Mouse (Mus musculus) C2C12 (cell line): ENCODE data around the gene Slc47a2. TPM values are rescaled to one million over a fixed set of nuclear protein-coding genes. Genes with fewer than 3 reads are reported as not detected.

Experiments
- H3K27me3 ChIP-seq: one replicate; pipeline ENCODE4 v1.6.1; 2011; ENCODE audit not compliant: control insufficient read depth, insufficient read depth, insufficient read length
- H3K36me3 ChIP-seq: one replicate; pipeline ENCODE4 v1.6.1; 2011; ENCODE audit not compliant: control insufficient read depth, insufficient read depth
- H3K4me3 ChIP-seq: one replicate; pipeline ENCODE4 v1.5.1; 2011; ENCODE audit warnings: mild to moderate bottlenecking, control low read depth; ENCODE audit not compliant: poor library complexity, insufficient read depth, severe bottlenecking
- H3K79me2 ChIP-seq: one replicate; pipeline ENCODE4 v1.6.1; 2011; ENCODE audit not compliant: control insufficient read depth, insufficient read depth
- H3K79me3 ChIP-seq: one replicate; pipeline ENCODE4 v1.6.1; 2011; ENCODE audit warnings: low read depth, control low read depth
- H3ac ChIP-seq: one replicate; pipeline ENCODE3; 2011; ENCODE audit warnings: low read depth; ENCODE audit not compliant: control insufficient read depth, insufficient read length
- CEBPB ChIP-seq: IDR thresholded peaks from one replicate; pipeline ENCODE4 v1.6.1; 2011; ENCODE audit warnings: low read depth, mild to moderate bottlenecking, control low read depth, moderate library complexity
- CTCF ChIP-seq: IDR thresholded peaks from one replicate; pipeline ENCODE4 v1.5.1; 2011; ENCODE audit not compliant: control insufficient read depth, insufficient read depth, insufficient read length
- FOSL1 ChIP-seq: IDR thresholded peaks from one replicate; pipeline ENCODE4 v1.8.0; 2011; ENCODE audit warnings: mild to moderate bottlenecking, low read length; ENCODE audit not compliant: poor library complexity, insufficient read depth, severe bottlenecking
- MAX ChIP-seq: IDR thresholded peaks from one replicate; pipeline ENCODE4 v1.6.1; 2011; ENCODE audit warnings: mild to moderate bottlenecking, control low read depth
- MYOD1 ChIP-seq: IDR thresholded peaks from one replicate; pipeline ENCODE4 v1.6.1; 2011; ENCODE audit warnings: low read depth; ENCODE audit not compliant: control insufficient read depth, insufficient read length
- MYOG ChIP-seq: IDR thresholded peaks from one replicate; pipeline ENCODE4 v1.6.1; 2011; ENCODE audit not compliant: control insufficient read depth, insufficient read length; ENCODE audit errors: extremely low read depth
- USF1 ChIP-seq: IDR thresholded peaks from one replicate; pipeline ENCODE4 v1.6.1; 2011; ENCODE audit warnings: low read depth, mild to moderate bottlenecking, control low read depth, moderate library complexity
- polyA plus RNA-seq: library from polyadenylated mRNA; unstranded; fragments of >200 nt; fragmentation: generic; extraction: Trizol; gene quantifications from one replicate; pipeline ENCODE4 v1.2.1, GENCODE M21; 2012; ENCODE audit warnings: missing spikeins

The Slc47a2 gene
- polyA plus RNA-seq, 1 experiment, result not detected

DNA sequence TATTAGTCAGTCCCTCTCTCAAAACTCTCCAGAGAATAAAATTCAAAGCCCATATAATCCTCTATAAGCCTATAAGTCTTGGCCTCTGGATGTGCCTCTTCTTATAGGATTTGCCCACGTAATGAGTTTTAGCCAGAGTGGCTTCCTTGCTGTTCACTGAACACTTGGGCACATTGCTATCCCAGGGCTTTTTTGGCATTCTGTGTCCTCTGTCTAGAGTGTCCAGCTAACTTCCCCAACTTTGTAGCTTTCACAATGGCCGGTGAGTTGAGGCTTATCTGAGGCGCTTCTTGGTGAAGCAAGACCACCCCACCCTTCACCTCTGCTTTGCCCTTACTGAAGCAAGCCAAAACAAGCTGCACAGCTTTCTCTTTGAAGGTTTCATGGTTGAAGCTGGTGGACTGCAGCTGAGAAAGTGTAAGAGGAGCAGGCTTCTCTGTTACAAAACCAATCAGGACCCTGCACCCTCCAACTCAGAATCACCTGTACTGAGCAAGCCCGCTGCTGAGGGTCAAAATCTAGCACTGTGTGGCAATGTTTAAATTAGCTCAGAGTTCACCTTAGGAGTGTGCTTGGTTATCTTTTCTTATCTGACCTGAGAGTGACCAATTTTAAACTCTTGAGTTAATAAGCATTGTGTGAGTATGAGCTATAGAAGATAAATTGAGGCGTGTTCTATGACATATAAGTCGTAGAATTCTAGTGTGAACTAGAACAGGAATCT, 73.9 kb downstream of the Slc47a2 start:
- no peak overlapping the region for H3ac ChIP-seq
- TF ChIP-seq MYOD1, result no peak
- no peak for TF ChIP-seq CEBPB
- no peak for TF ChIP-seq CTCF
- TF ChIP-seq USF1, result no peak
- TF ChIP-seq MYOG, result no peak
- no peak for TF ChIP-seq MAX
- no peak for TF ChIP-seq FOSL1
- no peak overlapping the region for H3K4me3 ChIP-seq
- H3K79me3 ChIP-seq, result no peaks in the 10 kb centered on the region
- peaks cover 7% of the 10 kb centered on the region for H3K36me3 ChIP-seq
- H3K79me2 ChIP-seq, result no peaks in the 10 kb centered on the region
- H3K27me3 ChIP-seq, result no peaks in the 10 kb centered on the region

DNA sequence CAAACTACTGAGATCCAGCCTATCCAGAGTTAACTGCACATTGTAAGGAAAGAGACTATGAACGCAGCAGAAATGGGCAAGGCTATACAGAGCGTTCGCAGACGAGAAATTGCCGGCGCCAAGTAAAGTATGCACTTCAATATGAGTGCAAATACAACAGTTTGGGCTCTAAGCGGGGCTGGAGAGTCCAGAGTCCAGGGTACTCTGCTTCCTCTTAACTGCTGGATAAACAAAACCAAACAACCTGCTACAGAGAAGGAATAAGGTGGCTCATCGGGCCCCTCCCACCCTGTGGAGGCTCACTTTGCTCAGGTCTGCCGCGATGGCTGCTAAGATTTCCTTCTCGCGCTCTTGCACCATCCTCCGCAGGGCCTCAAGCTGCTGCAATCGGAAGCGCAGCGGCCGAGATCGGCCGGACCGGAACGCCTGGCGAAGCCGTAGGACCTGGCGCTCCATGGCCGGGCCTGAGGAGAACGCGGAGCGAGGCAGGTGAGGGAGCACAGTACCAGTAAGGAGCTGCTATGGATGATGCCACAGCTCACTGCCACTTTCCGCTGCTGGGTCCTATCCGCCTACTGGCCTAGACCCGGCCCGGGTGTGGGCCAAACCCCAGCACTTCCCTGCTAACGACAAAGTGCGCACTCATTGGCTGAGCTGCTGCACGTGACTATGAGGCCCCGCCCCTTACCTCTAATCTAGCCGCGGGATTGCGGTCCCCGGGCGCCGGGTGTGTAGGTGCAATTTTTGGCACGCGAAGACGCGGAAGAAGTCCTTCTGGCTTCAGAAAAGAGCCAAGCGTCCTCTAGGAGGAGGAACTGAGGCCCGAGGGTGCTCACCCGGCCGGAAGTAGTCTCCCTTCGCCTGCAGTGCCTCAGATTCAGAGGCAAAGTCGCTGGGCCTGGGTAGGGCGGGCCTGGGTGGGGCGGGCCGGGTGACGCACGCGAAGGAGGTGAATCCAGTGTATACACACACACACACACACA, 75.8 kb downstream of the Slc47a2 start, which contains the start of gene Aldh3a2:
Gene Aldh3a2, minus strand, starts transcription at position 914 of the 983 bp plus-strand sequence.
- H3K36me3 ChIP-seq, result peaks cover 27% of the 10 kb centered on the region
- H3K79me2 ChIP-seq, result no peaks in the 10 kb centered on the region
- no peaks in the 10 kb centered on the region for H3K27me3 ChIP-seq
- no peaks in the 10 kb centered on the region for H3K79me3 ChIP-seq
- TF ChIP-seq CEBPB, result no peak
- peak; percentile 100 for TF ChIP-seq USF1
- peak within 1 kb of the TSS; percentile 56 for H3K4me3 ChIP-seq
- peak within 1 kb of the TSS; percentile 90 for H3ac ChIP-seq

DNA sequence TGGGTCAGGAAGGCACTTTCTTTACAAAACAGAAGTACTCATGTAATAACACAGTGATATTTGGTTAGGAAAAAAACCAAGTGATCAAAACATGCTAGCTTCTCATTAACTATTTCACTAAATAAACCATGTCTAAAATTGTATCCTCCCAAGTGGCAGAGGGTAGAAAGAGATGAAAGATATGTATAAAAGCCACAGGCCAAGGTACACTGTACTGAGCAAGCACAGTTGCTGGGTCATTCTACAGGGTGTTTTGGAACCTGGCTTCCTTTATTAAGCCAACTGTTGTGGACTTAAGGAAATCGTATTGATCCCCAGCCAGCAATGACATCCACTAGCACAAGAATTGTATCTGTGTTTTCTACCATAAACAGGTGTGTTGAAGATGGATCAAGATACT, 78.8 kb downstream of the Slc47a2 start:
- peaks cover 47% of the 10 kb centered on the region for H3K36me3 ChIP-seq
- H3K4me3 ChIP-seq, result no peak overlapping the region
- no peak overlapping the region for H3ac ChIP-seq
- no peaks in the 10 kb centered on the region for H3K27me3 ChIP-seq
- H3K79me3 ChIP-seq, result no peaks in the 10 kb centered on the region
- TF ChIP-seq FOSL1 (no peak), MYOD1 (no peak), MYOG (no peak), CTCF (no peak), MAX (no peak), USF1 (no peak), CEBPB (no peak)
- H3K79me2 ChIP-seq, result no peaks in the 10 kb centered on the region

DNA sequence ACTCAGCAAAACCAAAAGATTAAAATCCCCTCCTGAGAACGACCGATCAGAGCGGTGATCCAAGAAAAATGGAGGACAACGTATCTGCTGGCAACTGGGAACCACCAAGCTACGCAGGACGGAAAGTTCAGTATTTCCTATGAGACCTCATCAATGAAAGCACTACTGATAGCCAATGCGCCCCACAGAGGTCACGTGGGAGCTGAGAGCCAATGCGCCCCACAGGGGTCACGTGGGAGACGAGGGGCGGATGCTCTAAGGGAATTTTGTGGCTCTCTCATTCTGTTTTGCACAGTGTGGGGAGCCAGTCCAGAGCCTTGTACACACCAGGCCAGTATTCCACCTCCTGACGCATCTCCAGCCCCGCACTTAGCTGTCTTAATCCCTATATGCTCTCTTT, 80.1 kb downstream of the Slc47a2 start:
- Histone ChIP-seq H3K36me3 (peaks cover 54% of the 10 kb centered on the region), H3K4me3 (no peak overlapping the region), H3ac (no peak overlapping the region), H3K79me2 (no peaks in the 10 kb centered on the region), H3K27me3 (no peaks in the 10 kb centered on the region), H3K79me3 (no peaks in the 10 kb centered on the region)
- TF ChIP-seq CTCF, result no peak
- TF ChIP-seq USF1, result no peak
- TF ChIP-seq FOSL1, result no peak
- TF ChIP-seq MYOG, result no peak
- TF ChIP-seq MAX, result no peak
- TF ChIP-seq CEBPB, result no peak
- TF ChIP-seq MYOD1, result no peak

DNA sequence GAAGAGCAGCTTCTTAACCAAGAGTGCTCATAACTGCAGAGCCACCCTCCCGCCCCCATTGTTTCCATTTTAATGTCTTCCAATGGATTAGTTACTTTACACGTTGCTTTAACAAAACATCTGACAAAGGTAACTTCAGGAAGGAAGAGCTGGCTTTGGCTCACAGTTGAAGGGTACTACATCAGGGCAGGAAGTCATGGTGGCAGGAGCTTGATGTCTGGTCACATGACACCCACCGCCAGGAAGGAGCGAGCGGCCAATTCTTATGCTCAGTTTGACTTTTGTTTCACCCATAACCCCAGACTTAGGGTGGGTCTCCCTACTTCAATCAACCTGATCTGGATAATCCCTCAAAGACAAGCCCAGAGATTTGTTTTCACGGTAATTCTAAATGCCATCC, 83.6 kb downstream of the Slc47a2 start:
- H3K79me2 ChIP-seq, result no peaks in the 10 kb centered on the region
- no peak for TF ChIP-seq MAX
- no peak for TF ChIP-seq MYOD1
- no peak for TF ChIP-seq CEBPB
- H3K27me3 ChIP-seq, result no peaks in the 10 kb centered on the region
- no peak overlapping the region for H3K4me3 ChIP-seq
- no peaks in the 10 kb centered on the region for H3K79me3 ChIP-seq
- H3ac ChIP-seq, result no peak overlapping the region
- H3K36me3 ChIP-seq, result peaks cover 75% of the 10 kb centered on the region

DNA sequence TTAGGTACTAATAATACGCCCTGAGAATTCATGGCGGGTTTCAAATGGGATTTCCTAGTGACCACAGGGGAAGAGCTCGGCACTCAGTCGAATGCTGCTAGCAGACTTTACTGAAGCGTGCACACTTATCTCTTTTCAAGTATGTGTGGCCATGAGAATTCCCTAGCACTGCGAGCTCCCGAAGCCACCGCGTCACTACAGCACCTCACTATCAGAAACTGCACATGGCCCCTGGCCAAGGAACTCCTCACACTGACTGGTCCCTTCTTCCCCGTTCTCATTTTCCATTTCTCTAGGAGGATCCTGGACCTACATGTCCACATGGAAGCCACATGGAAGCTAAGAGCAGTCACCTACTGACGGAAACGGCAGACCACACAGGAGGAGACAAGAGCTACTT, 89.9 kb downstream of the Slc47a2 start:
- Histone ChIP-seq H3K36me3 (peaks cover 62% of the 10 kb centered on the region), H3K27me3 (no peaks in the 10 kb centered on the region), H3K79me3 (no peaks in the 10 kb centered on the region)

More for the DNA sequence above, 89.9 kb downstream of the Slc47a2 start:
- Histone ChIP-seq H3ac (no peak overlapping the region), H3K79me2 (no peaks in the 10 kb centered on the region), H3K4me3 (no peak overlapping the region)
- TF ChIP-seq CEBPB (no peak), MYOG (no peak), MAX (no peak), USF1 (no peak), FOSL1 (no peak), CTCF (no peak)
